Mouse (Mus musculus) right cerebral cortex, adult 18-20 months (tissue): ENCODE measurements around the gene Lrrc2.

Experiments used
- DNase-seq: peaks from one replicate; pipeline ENCODE4 v3.0.0; 2022; ENCODE audit warnings: mixed read lengths

The Lrrc2 gene

GRCm38 (mm10) chr9:110948813-110949310 is 2.5 kb upstream of the Lrrc2 start:
- DNase-seq, result no peak

- no peak for DNase-seq
Measured at GRCm38 (mm10) chr9:110950109-110950508, 1.2 kb upstream of the Lrrc2 start.

GRCm38 (mm10) chr9:110951866-110952265 is 521 bp downstream of the Lrrc2 start:
- DNase-seq, result no peak

- DNase-seq, result no peak
Measured at GRCm38 (mm10) chr9:110952398-110952797, 1.1 kb downstream of the Lrrc2 start.

GRCm38 (mm10) chr9:110952931-110953549 is 1.7 kb downstream of the Lrrc2 start:
- no peak for DNase-seq

GRCm38 (mm10) chr9:110953550-110954461 is 2.5 kb downstream of the Lrrc2 start:
- peak; percentile 68 for DNase-seq

GRCm38 (mm10) chr9:110954681-110955445 is 3.5 kb downstream of the Lrrc2 start:
- no peak for DNase-seq

GRCm38 (mm10) chr9:110955962-110956361 is 4.6 kb downstream of the Lrrc2 start:
- no peak for DNase-seq

- DNase-seq, result no peak
Measured at GRCm38 (mm10) chr9:110959669-110960068, 8.3 kb downstream of the Lrrc2 start.

- DNase-seq, result no peak
Measured at GRCm38 (mm10) chr9:110960230-110961149, 9.1 kb downstream of the Lrrc2 start.

- DNase-seq, result no peak
Measured at GRCm38 (mm10) chr9:110961386-110961785, 10.0 kb downstream of the Lrrc2 start.

- DNase-seq, result no peak
Measured at GRCm38 (mm10) chr9:110963566-110964115, 12.3 kb downstream of the Lrrc2 start.

- no peak for DNase-seq
Measured at GRCm38 (mm10) chr9:110965062-110965909, 13.9 kb downstream of the Lrrc2 start.

- DNase-seq, result no peak
Measured at GRCm38 (mm10) chr9:110965910-110966231, 14.5 kb downstream of the Lrrc2 start.

GRCm38 (mm10) chr9:110979411-110979810 is 28.1 kb downstream of the Lrrc2 start:
- no peak for DNase-seq

- no peak for DNase-seq
Measured at GRCm38 (mm10) chr9:110982351-110982750, 31.0 kb downstream of the Lrrc2 start.

GRCm38 (mm10) chr9:110984096-110984495 is 32.8 kb downstream of the Lrrc2 start:
- no peak for DNase-seq

- DNase-seq, result no peak
Measured at GRCm38 (mm10) chr9:110985541-110985940, 34.2 kb downstream of the Lrrc2 start.

- DNase-seq, result no peak
Measured at GRCm38 (mm10) chr9:110985951-110986350, 34.6 kb downstream of the Lrrc2 start.

- no peak for DNase-seq
Measured at GRCm38 (mm10) chr9:110987331-110987730, 36.0 kb downstream of the Lrrc2 start.

- no peak for DNase-seq
Measured at GRCm38 (mm10) chr9:110988078-110988477, 36.7 kb downstream of the Lrrc2 start.
